Mouse (Mus musculus): ENCODE measurements around the gene Snx20. TPM values are rescaled to one million over a fixed set of nuclear protein-coding genes. Genes with fewer than 3 reads are reported as not detected.
A peak's percentile ranks its signal among the peaks of the same experiment; 100 is the strongest.

The Snx20 gene
- polyA plus RNA-seq, 1 experiment from 2014 or later, result 0.80 TPM

GRCm38 (mm10) chr8:88620931-88621330 lies 15.0 kb downstream of the Snx20 start:
- H3K27me3 ChIP-seq, result peaks cover 33% of the 10 kb centered on the region
- H3K9ac ChIP-seq, result no peak overlapping the region
- WGBS, result 69% methylated on average over 5 of the region's 5 CpGs
- H3K36me3 ChIP-seq (ENCODE audit: poor library complexity, severe bottlenecking), result no peaks in the 10 kb centered on the region
- no peak overlapping the region for H3K4me3 ChIP-seq
- no peak overlapping the region for H3K27ac ChIP-seq
- ATAC-seq, result 0 out of 2 replicates have a peak, but pooled peaks have one; percentile 16
- no peaks in the 10 kb centered on the region for H3K9me3 ChIP-seq (replicated peaks)
- H3K4me1 ChIP-seq, result no peaks in the 10 kb centered on the region
- no peak overlapping the region for H3K4me2 ChIP-seq

- H3K4me3 ChIP-seq, result no peak overlapping the region
- no peaks in the 10 kb centered on the region for H3K9me3 ChIP-seq (replicated peaks)
- H3K27ac ChIP-seq, result no peak overlapping the region
- peaks cover 20% of the 10 kb centered on the region for H3K27me3 ChIP-seq
- H3K9ac ChIP-seq, result no peak overlapping the region
- no peaks in the 10 kb centered on the region for H3K4me1 ChIP-seq
- no peak for ATAC-seq
- 74% methylated on average over 3 of the region's 3 CpGs for WGBS
- H3K36me3 ChIP-seq (ENCODE audit: poor library complexity, severe bottlenecking), result no peaks in the 10 kb centered on the region
- H3K4me2 ChIP-seq, result no peak overlapping the region
These were observed 16.4 kb downstream of the Snx20 start for GRCm38 (mm10) chr8:88619513-88619912.

GRCm38 (mm10) chr8:88618612-88619011 lies 17.3 kb downstream of the Snx20 start:
- 90% methylated on average over 5 of the region's 5 CpGs for WGBS
- H3K4me3 ChIP-seq, result no peak overlapping the region
- no peak overlapping the region for H3K27ac ChIP-seq
- H3K9me3 ChIP-seq (replicated peaks), result no peaks in the 10 kb centered on the region
- peaks cover 20% of the 10 kb centered on the region for H3K27me3 ChIP-seq
- no peaks in the 10 kb centered on the region for H3K4me1 ChIP-seq
- no peaks in the 10 kb centered on the region for H3K36me3 ChIP-seq (ENCODE audit: poor library complexity, severe bottlenecking)
- no peak overlapping the region for H3K4me2 ChIP-seq
- no peak overlapping the region for H3K9ac ChIP-seq
- no peak for ATAC-seq

GRCm38 (mm10) chr8:88614981-88615380 lies 20.9 kb downstream of the Snx20 start:
- H3K9me3 ChIP-seq (replicated peaks), result no peaks in the 10 kb centered on the region
- no peak overlapping the region for H3K27ac ChIP-seq
- H3K27me3 ChIP-seq, result peaks cover 11% of the 10 kb centered on the region; the same call in 1 of the 2 replicates
- no peak overlapping the region for H3K4me3 ChIP-seq
- no peak for ATAC-seq
- no peak overlapping the region for H3K4me2 ChIP-seq
- H3K9ac ChIP-seq, result no peak overlapping the region
- H3K4me1 ChIP-seq, result peaks cover 11% of the 10 kb centered on the region
- no peaks in the 10 kb centered on the region for H3K36me3 ChIP-seq (ENCODE audit: poor library complexity, severe bottlenecking)
- WGBS, result 73% methylated on average over 5 of the region's 5 CpGs

- WGBS, result 37% methylated on average over 6 of the region's 6 CpGs
- Histone ChIP-seq H3K27ac (no peak overlapping the region), H3K27me3 (0 out of 2 replicates have a peak, but pooled peaks cover 5% of the 10 kb centered on the region), H3K4me1 (peaks cover 19% of the 10 kb centered on the region), H3K4me2 (no peak overlapping the region), H3K9ac (no peak overlapping the region), H3K9me3 (replicated peaks) (no peaks in the 10 kb centered on the region), H3K36me3 (ENCODE audit: poor library complexity, severe bottlenecking) (no peaks in the 10 kb centered on the region), H3K4me3 (no peak overlapping the region)
- ATAC-seq, result no peak
These were observed 25.7 kb downstream of the Snx20 start for GRCm38 (mm10) chr8:88610271-88610670.

- H3K4me2 ChIP-seq, result no peak overlapping the region
- no peak overlapping the region for H3K27ac ChIP-seq
- no peak overlapping the region for H3K9ac ChIP-seq
- no peak for ATAC-seq
- no peaks in the 10 kb centered on the region for H3K36me3 ChIP-seq (ENCODE audit: poor library complexity, severe bottlenecking)
- no peak overlapping the region for H3K4me3 ChIP-seq
- 78% methylated on average over 8 of the region's 8 CpGs for WGBS
- peaks cover 31% of the 10 kb centered on the region for H3K4me1 ChIP-seq
- H3K27me3 ChIP-seq, result 0 out of 2 replicates have a peak, but pooled peaks cover 5% of the 10 kb centered on the region
- H3K9me3 ChIP-seq (replicated peaks), result no peaks in the 10 kb centered on the region
These were observed 26.9 kb downstream of the Snx20 start for GRCm38 (mm10) chr8:88609036-88609435.

GRCm38 (mm10) chr8:88605361-88606040 lies 30.4 kb downstream of the Snx20 start:
- Histone ChIP-seq H3K4me3 (no peak overlapping the region), H3K27ac (no peak overlapping the region; the same call in 1 of the 2 replicates), H3K27me3 (no peaks in the 10 kb centered on the region), H3K9me3 (replicated peaks) (no peaks in the 10 kb centered on the region), H3K9ac (no peak overlapping the region), H3K4me1 (peaks cover 37% of the 10 kb centered on the region), H3K36me3 (ENCODE audit: poor library complexity, severe bottlenecking) (no peaks in the 10 kb centered on the region), H3K4me2 (no peak overlapping the region)
- 45% methylated on average over 13 of the region's 13 CpGs for WGBS
- no peak for ATAC-seq

- peak; percentile 90 for ATAC-seq
- Histone ChIP-seq H3K9me3 (replicated peaks) (no peaks in the 10 kb centered on the region), H3K4me3 (peak overlapping the region; percentile 33), H3K27me3 (no peaks in the 10 kb centered on the region), H3K9ac (peak overlapping the region; percentile 52), H3K4me2 (peak overlapping the region; percentile 63), H3K27ac (peak overlapping the region; percentile 57; the same call in 1 of the 2 replicates), H3K4me1 (peaks cover 29% of the 10 kb centered on the region), H3K36me3 (ENCODE audit: poor library complexity, severe bottlenecking) (no peaks in the 10 kb centered on the region)
- 3% methylated on average over 20 of the region's 20 CpGs for WGBS
These were observed 31.6 kb downstream of the Snx20 start for GRCm38 (mm10) chr8:88604065-88605038.

- Histone ChIP-seq H3K9me3 (replicated peaks) (no peaks in the 10 kb centered on the region), H3K4me2 (peak overlapping the region; percentile 63), H3K9ac (peak overlapping the region; percentile 52), H3K27me3 (no peaks in the 10 kb centered on the region), H3K4me1 (peaks cover 29% of the 10 kb centered on the region), H3K27ac (peak overlapping the region; percentile 57; the same call in 1 of the 2 replicates), H3K36me3 (ENCODE audit: poor library complexity, severe bottlenecking) (no peaks in the 10 kb centered on the region), H3K4me3 (peak overlapping the region; percentile 33)
- peak; percentile 40 for ATAC-seq
- 1% methylated on average over 10 of the region's 10 CpGs for WGBS
These were observed 32.4 kb downstream of the Snx20 start for GRCm38 (mm10) chr8:88603446-88603989.

GRCm38 (mm10) chr8:88599491-88599890 lies 36.4 kb downstream of the Snx20 start:
- ATAC-seq, result no peak

GRCm38 (mm10) chr8:88598578-88598977 lies 37.4 kb downstream of the Snx20 start:
- Histone ChIP-seq H3K4me2 (no peak overlapping the region), H3K9ac (no peak overlapping the region), H3K36me3 (ENCODE audit: poor library complexity, severe bottlenecking) (no peaks in the 10 kb centered on the region), H3K27ac (no peak overlapping the region), H3K4me3 (no peak overlapping the region), H3K4me1 (peaks cover 20% of the 10 kb centered on the region), H3K9me3 (replicated peaks) (no peaks in the 10 kb centered on the region), H3K27me3 (no peaks in the 10 kb centered on the region)
- whole genome bisulfite sequencing, result 74% methylated on average over 5 of the region's 5 CpGs
- no peak for ATAC-seq

More at GRCm38 (mm10) chr8:88599491-88599890, 36.4 kb downstream of the Snx20 start:
- H3K27ac ChIP-seq, result no peak overlapping the region
- H3K9me3 ChIP-seq (replicated peaks), result no peaks in the 10 kb centered on the region
- H3K4me1 ChIP-seq, result peaks cover 28% of the 10 kb centered on the region
- H3K4me3 ChIP-seq, result no peak overlapping the region
- H3K36me3 ChIP-seq (ENCODE audit: poor library complexity, severe bottlenecking), result no peaks in the 10 kb centered on the region
- H3K9ac ChIP-seq, result no peak overlapping the region
- 78% methylated on average over 7 of the region's 7 CpGs for WGBS
- H3K4me2 ChIP-seq, result no peak overlapping the region
- no peaks in the 10 kb centered on the region for H3K27me3 ChIP-seq

GRCm38 (mm10) chr8:88596042-88596441 lies 39.9 kb downstream of the Snx20 start:
- Histone ChIP-seq H3K36me3 (ENCODE audit: poor library complexity, severe bottlenecking) (peaks cover 18% of the 10 kb centered on the region; the same call in 1 of the 2 replicates), H3K9me3 (replicated peaks) (no peaks in the 10 kb centered on the region), H3K4me1 (peaks cover 12% of the 10 kb centered on the region), H3K4me3 (no peak overlapping the region), H3K9ac (no peak overlapping the region), H3K27ac (no peak overlapping the region), H3K27me3 (no peaks in the 10 kb centered on the region), H3K4me2 (no peak overlapping the region)
- no peak for ATAC-seq
- WGBS, result 89% methylated on average over 12 of the region's 12 CpGs

Measured in forebrain, embryonic 13.5 days (tissue).